Mouse (Mus musculus) heart, postnatal 0 days (tissue): Measurements from ENCODE around the gene Gdpd4. TPM values are rescaled to one million over a fixed set of nuclear protein-coding genes. Genes with fewer than 3 reads are reported as not detected.
A peak's percentile ranks its signal among the peaks of the same experiment; 100 is the strongest.

Experiments
- ATAC-seq: fragments of 200-750 bp; cut with Nextera tagmentation; 2 replicates; pipeline ENCODE4 v1.8.0; 2017; ENCODE audit warnings: low read depth, moderate number of reproducible peaks, moderate library complexity; ENCODE audit not compliant: insufficient read depth
- DNase-seq: peaks from one replicate; pipeline ENCODE4 v3.0.0-alpha.2; 2016; ENCODE audit warnings: low spot score
- H3K27ac ChIP-seq: fragments of 300-500 bp; sonication (generic); 2 replicates; pipeline ENCODE4 v1.5.1; 2014; ENCODE audit warnings: low read depth, mild to moderate bottlenecking
- H3K27me3 ChIP-seq: fragments of 300-500 bp; sonication (generic); 2 replicates; pipeline ENCODE4 v1.6.1; 2014; ENCODE audit warnings: low read length, mixed read lengths; ENCODE audit not compliant: control insufficient read depth, insufficient read depth
- H3K36me3 ChIP-seq: fragments of 300-500 bp; sonication (generic); replicated peaks from 2 replicates; pipeline ENCODE4 v1.6.1; 2014; ENCODE audit warnings: low read length, mixed read lengths; ENCODE audit not compliant: control insufficient read depth, insufficient read depth
- H3K4me1 ChIP-seq: fragments of 300-500 bp; sonication (generic); 2 replicates; pipeline ENCODE4 v1.6.1; 2014; ENCODE audit warnings: antibody characterized with exemption; ENCODE audit not compliant: control insufficient read depth, insufficient read depth
- H3K4me2 ChIP-seq: fragments of 300-500 bp; sonication (generic); 2 replicates; pipeline ENCODE4 v1.6.1; 2014; ENCODE audit warnings: low read depth, mild to moderate bottlenecking, low read length, moderate library complexity
- H3K4me3 ChIP-seq: fragments of 300-500 bp; sonication (generic); 2 replicates; pipeline ENCODE4 v1.5.1; 2014; ENCODE audit warnings: low read depth, low read length
- H3K9ac ChIP-seq: fragments of 300-500 bp; sonication (generic); replicated peaks from 2 replicates; pipeline ENCODE4 v1.6.1; 2014; ENCODE audit warnings: low read depth, low read length, mixed read lengths
- H3K9me3 ChIP-seq: fragments of 300-500 bp; sonication (generic); replicated peaks from 2 replicates; pipeline ENCODE4 v1.6.1; 2016; ENCODE audit warnings: low read length; ENCODE audit not compliant: control insufficient read depth
- CTCF ChIP-seq: IDR thresholded peaks from 2 replicates; pipeline ENCODE4 v1.5.1; 2016; ENCODE audit warnings: antibody characterized with exemption, control low read depth, low read depth
- EP300 ChIP-seq: IDR thresholded peaks from 2 replicates; pipeline ENCODE4 v1.6.1; 2016; ENCODE audit warnings: antibody characterized with exemption, low read depth
- WGBS: fragments of 180-500 bp; shearing (Covaris S2); extraction: QIAGEN DNeasy Blood & Tissue Kit; methylation state at CpG from one replicate; pipeline ENCODE4 v1.1.7; 2014; 5-methylcytosine and 5-hydroxymethylcytosine counted together
- polyA plus RNA-seq: library from polyadenylated mRNA; unstranded; fragments of >200 nt; fragmentation: Nextera tagmentation; extraction: Ambion mirVana; gene quantifications from 2 replicates; pipeline ENCODE4 v1.2.1, GENCODE M21; 2015
- total RNA-seq: library from RNA; depleted of rRNA; stranded (reverse); fragments of >200 nt; gene quantifications from 2 replicates; pipeline ENCODE4 v1.2.3, GENCODE M21; 2014; ENCODE audit warnings: low replicate concordance

Gene Gdpd4
- total and polyA plus RNA-seq, 2 experiments from 2014 or later: not detected

- Histone ChIP-seq H3K9me3 (0 out of 2 replicates have a peak, but pooled peaks cover 6% of the 10 kb centered on the region), H3K4me3 (no peak overlapping the region), H3K36me3 (no peaks in the 10 kb centered on the region), H3K4me1 (no peaks in the 10 kb centered on the region), H3K27me3 (0 out of 2 replicates have a peak, but pooled peaks cover 6% of the 10 kb centered on the region), H3K27ac (no peak overlapping the region), H3K9ac (no peak overlapping the region), H3K4me2 (no peak overlapping the region)
- 44% methylated on average over 13 of the region's 13 CpGs for WGBS
- DNase-seq (no peak), ATAC-seq (no peak)
- no peak for TF ChIP-seq EP300
- TF ChIP-seq CTCF: peak; percentile 42; the same call in 1 of the 2 replicates
These were observed 64.5 kb downstream of the Gdpd4 start for GRCm38 (mm10) chr7:97984108-97984834.

- Histone ChIP-seq H3K9me3 (no peaks in the 10 kb centered on the region), H3K4me2 (no peak overlapping the region), H3K36me3 (no peaks in the 10 kb centered on the region), H3K27ac (no peak overlapping the region), H3K27me3 (no peaks in the 10 kb centered on the region), H3K4me1 (no peaks in the 10 kb centered on the region), H3K4me3 (no peak overlapping the region), H3K9ac (no peak overlapping the region)
- 73% methylated on average over 7 of the region's 7 CpGs for WGBS
- no peak for TF ChIP-seq EP300
- no peak for TF ChIP-seq CTCF
- no peak for ATAC-seq
- no peak for DNase-seq
These were observed 82.9 kb downstream of the Gdpd4 start for GRCm38 (mm10) chr7:98002617-98003016.

DNA sequence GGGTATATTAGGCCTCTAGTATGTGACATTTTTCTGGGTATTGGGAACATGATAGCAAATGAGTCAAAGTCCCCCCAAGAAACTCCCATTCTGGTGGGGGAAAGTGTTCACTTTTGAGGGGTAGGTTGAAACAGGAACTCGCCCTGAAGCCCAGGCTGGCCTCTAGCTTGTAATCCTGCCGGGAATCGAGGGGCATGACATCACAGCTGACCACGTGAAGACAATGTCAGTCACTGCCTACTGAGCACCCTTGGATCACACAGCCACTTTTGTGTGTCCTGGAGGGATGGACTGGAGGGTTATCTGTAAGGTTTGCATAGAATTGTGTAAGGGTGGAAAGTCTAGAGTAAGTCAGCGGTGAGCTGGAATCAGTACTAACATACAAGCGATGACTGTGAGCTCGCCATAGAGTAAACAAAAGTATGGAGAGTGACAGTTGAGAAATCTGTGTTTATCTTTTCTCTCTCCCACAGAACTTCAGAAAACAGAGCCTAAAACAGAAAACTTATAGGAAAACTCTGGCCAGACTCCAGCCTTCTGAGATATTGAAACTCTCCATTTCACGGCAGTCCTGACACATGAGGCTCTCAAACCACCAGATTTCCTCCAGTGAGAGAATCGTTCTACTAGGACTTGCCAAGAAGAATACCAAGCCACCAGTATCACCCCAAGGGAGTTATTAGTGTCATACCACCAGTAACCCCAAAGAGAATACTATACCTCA lies 128.5 kb downstream of the Gdpd4 start:
- TF ChIP-seq CTCF: no peak
- TF ChIP-seq EP300: no peak
- H3K9me3 ChIP-seq: no peaks in the 10 kb centered on the region
- H3K4me3 ChIP-seq: no peak overlapping the region
- no peak overlapping the region for H3K27ac ChIP-seq
- no peak for DNase-seq
- H3K27me3 ChIP-seq: no peaks in the 10 kb centered on the region
- H3K4me1 ChIP-seq: no peaks in the 10 kb centered on the region
- no peak for ATAC-seq
- no peaks in the 10 kb centered on the region for H3K36me3 ChIP-seq
- no peak overlapping the region for H3K9ac ChIP-seq
- H3K4me2 ChIP-seq: no peak overlapping the region
- WGBS: 67% methylated on average over 9 of the region's 9 CpGs

DNA sequence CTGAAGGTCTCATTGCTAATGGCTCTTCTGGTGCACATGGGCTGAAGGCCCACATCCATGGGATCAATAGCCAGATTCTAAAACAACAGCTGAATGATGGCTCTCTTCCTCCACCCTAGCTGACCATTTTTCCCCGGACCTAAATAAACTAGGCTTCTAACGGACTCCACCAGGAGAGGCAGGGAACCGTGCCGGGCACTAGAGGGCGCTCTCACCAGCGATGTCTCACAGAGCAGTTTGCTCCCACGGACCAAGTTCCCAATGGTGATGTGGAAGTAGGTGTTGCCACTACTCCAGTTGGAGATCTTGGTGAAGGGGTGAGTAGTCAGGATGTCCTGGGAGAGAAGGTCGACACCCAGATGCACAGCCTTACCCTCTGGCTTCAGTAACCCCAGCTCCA lies 132.2 kb downstream of the Gdpd4 start:
- no peak overlapping the region for H3K9ac ChIP-seq
- no peaks in the 10 kb centered on the region for H3K27me3 ChIP-seq
- no peaks in the 10 kb centered on the region for H3K4me1 ChIP-seq
- ATAC-seq (no peak), DNase-seq (peak; percentile 30)
- H3K4me3 ChIP-seq: no peak overlapping the region
- H3K36me3 ChIP-seq: no peaks in the 10 kb centered on the region
- no peak overlapping the region for H3K27ac ChIP-seq
- peak; percentile 72 for TF ChIP-seq CTCF
- TF ChIP-seq EP300: no peak
- WGBS: 21% methylated on average over 8 of the region's 8 CpGs
- H3K9me3 ChIP-seq: no peaks in the 10 kb centered on the region
- no peak overlapping the region for H3K4me2 ChIP-seq

DNA sequence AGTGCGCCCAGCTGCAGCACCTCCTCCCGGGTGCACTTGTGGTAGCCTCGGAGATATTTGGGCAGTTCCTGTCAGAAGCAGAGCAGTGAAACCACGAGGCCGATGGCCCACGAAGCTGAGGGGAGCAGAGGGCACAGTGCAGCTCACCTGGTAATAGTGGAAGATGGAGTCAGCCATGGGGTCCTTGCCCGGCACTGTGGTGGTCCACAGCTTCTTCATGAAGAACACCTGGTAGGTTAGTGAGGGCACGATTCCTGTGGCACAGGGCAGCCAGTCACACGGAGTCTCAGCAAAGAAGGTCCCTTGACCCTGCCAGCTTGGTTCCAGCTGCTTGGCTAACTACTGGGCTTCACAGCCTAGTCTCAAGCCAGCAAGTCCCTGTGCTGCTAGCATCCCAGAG lies 134.7 kb downstream of the Gdpd4 start:
- no peak for DNase-seq
- no peak overlapping the region for H3K4me3 ChIP-seq
- no peak overlapping the region for H3K27ac ChIP-seq
- no peaks in the 10 kb centered on the region for H3K4me1 ChIP-seq
- no peak overlapping the region for H3K4me2 ChIP-seq
- H3K27me3 ChIP-seq: no peaks in the 10 kb centered on the region
- no peak overlapping the region for H3K9ac ChIP-seq
- WGBS: 88% methylated on average over 9 of the region's 9 CpGs
- ATAC-seq: no peak
- no peaks in the 10 kb centered on the region for H3K36me3 ChIP-seq
- no peaks in the 10 kb centered on the region for H3K9me3 ChIP-seq
- TF ChIP-seq CTCF (no peak), EP300 (no peak)
